Mouse (Mus musculus) heart, embryonic 14.5 days (tissue): ENCODE results near the gene Ccr6. TPM values are rescaled to one million over a fixed set of nuclear protein-coding genes. Genes with fewer than 3 reads are reported as not detected.
"Not testable (repeated sequence)": the region's sequence is repeated elsewhere in the genome, so short reads cannot be mapped to it uniquely, and the experiment has no call there.

Experiments used
- ATAC-seq: fragments of 200-750 bp; cut with Nextera tagmentation; 2 replicates; pipeline ENCODE4 v1.8.0; 2017; ENCODE audit warnings: low read depth, moderate TSS enrichment; ENCODE audit not compliant: insufficient number of reproducible peaks, insufficient read depth, low FRiP score
- H3K27ac ChIP-seq, 2 experiments: fragments of 200-500 bp in 1 of 2; fragments of 300-500 bp in 1 of 2; sonication (generic) in 1 of 2; replicated peaks in 1 of 2; 2 replicates each; pipeline ENCODE4 v1.5.1; 2012 to 2014; ENCODE audit warnings: low read depth in 2 of 2, low read length in 2 of 2, control low read depth in 1 of 2, mild to moderate bottlenecking in 1 of 2, mixed read lengths in 1 of 2; ENCODE audit not compliant: control insufficient read depth in 1 of 2, insufficient read depth in 1 of 2
- H3K27me3 ChIP-seq: fragments of 300-500 bp; sonication (generic); 2 replicates; pipeline ENCODE4 v1.6.1; 2014; ENCODE audit warnings: mild to moderate bottlenecking, low read length, control low read depth; ENCODE audit not compliant: control insufficient read depth, insufficient read depth
- H3K36me3 ChIP-seq: fragments of 300-500 bp; sonication (generic); 2 replicates; pipeline ENCODE4 v1.6.1; 2014; ENCODE audit warnings: mild to moderate bottlenecking, control low read depth, low read length, mixed read lengths; ENCODE audit not compliant: control insufficient read depth, insufficient read depth
- H3K4me1 ChIP-seq, 2 experiments: fragments of 200-500 bp in 1 of 2; fragments of 300-500 bp in 1 of 2; sonication (generic) in 1 of 2; 2 replicates each; pipeline ENCODE4 v1.6.1; 2012 to 2014; ENCODE audit warnings: low read length in 2 of 2, control low read depth in 1 of 2, mixed read lengths in 1 of 2; ENCODE audit not compliant: control insufficient read depth in 2 of 2, insufficient read depth in 2 of 2
- H3K4me2 ChIP-seq: fragments of 300-500 bp; sonication (generic); 2 replicates; pipeline ENCODE4 v1.6.1; 2014; ENCODE audit warnings: mild to moderate bottlenecking, low read length
- H3K4me3 ChIP-seq, 2 experiments: fragments of 200-500 bp in 1 of 2; fragments of 300-500 bp in 1 of 2; sonication (generic) in 1 of 2; 2 replicates each; pipeline ENCODE4 v1.5.1; 2012 to 2014; ENCODE audit warnings: low read length in 2 of 2, mild to moderate bottlenecking in 2 of 2, control low read depth in 1 of 2, low read depth in 1 of 2, moderate library complexity in 1 of 2; ENCODE audit not compliant: control insufficient read depth in 1 of 2, insufficient read depth in 1 of 2
- H3K9ac ChIP-seq: fragments of 300-500 bp; sonication (generic); 2 replicates; pipeline ENCODE4 v1.6.1; 2014; ENCODE audit warnings: mild to moderate bottlenecking, low read length
- H3K9me3 ChIP-seq: fragments of 300-500 bp; sonication (generic); 2 replicates; pipeline ENCODE4 v1.6.1; 2016; ENCODE audit warnings: low read length, control low read depth; ENCODE audit not compliant: control insufficient read depth
- WGBS: fragments of 180-500 bp; shearing (Covaris S2); extraction: QIAGEN DNeasy Blood & Tissue Kit; methylation state at CpG from one replicate; pipeline ENCODE4 v1.1.7; 2014; 5-methylcytosine and 5-hydroxymethylcytosine counted together
- polyA plus RNA-seq: library from polyadenylated mRNA; unstranded; fragments of >200 nt; fragmentation: Nextera tagmentation; extraction: Ambion mirVana; gene quantifications from 2 replicates; pipeline ENCODE4 v1.2.1, GENCODE M21; 2014

Ccr6 gene
- polyA plus RNA-seq, 1 experiment from 2014 or later: not detected

DNA sequence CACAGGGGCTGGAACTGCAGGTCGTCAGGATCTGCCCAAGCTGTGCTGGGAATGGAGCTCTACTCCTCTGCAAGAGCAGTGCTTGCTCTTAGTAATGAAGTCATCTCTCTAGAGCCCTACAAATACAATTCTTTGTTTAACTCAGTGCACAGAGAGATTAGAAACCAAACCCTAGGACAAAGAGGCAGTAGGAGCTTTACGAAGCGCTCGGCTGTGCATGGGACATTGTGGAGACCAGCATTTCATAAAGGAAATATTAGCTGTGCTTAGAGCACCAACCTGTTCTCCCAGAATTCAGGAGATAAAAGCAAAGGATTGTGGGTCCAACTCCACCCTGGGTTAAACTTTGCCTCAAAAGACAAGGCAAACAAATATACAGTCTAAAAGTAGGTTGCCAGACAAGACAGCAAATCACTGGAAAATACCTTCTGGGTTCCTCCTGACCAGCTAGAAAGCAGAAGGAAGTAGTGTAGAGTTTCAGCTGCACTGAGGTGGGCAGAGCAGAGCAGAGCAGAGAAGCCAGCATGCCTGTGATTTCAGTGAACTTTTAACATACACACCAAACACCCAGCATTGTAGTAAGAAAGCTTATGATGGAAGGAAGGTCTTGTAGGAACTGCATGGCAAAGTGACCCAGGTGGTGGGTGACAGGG is 10.4 kb downstream of the Ccr6 start:
- Histone ChIP-seq H3K4me3 (no peak overlapping the region), H3K4me1 (no peaks in the 10 kb centered on the region), H3K9me3 (no peaks in the 10 kb centered on the region), H3K9ac (no peak overlapping the region), H3K4me2 (no peak overlapping the region), H3K27ac (no peak overlapping the region), H3K36me3 (no peaks in the 10 kb centered on the region), H3K27me3 (0 out of 2 replicates have a peak, but pooled peaks cover 8% of the 10 kb centered on the region)
- WGBS: 65% methylated on average over 4 of the region's 4 CpGs
- ATAC-seq: no peak

DNA sequence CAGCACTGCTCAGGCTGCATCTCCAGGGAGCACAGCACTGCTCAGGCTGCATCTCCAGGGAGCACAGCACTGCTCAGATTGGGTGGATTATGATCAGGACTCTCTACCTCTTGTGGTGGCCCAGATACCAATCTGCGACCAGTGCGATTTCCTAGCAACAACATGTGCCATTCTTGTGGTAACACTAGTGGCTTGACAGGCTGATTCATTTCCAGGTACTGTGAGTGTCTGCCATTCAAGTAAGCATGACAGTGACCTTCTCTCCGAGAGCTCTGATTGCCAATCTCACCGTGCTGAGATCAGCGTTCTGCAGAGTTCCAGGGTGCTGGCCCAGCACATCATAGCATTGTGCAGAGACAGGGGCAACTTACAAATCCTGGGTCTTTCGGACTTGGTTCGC is 15.9 kb downstream of the Ccr6 start:
- WGBS: 87% methylated on average over 7 of the region's 7 CpGs
- Histone ChIP-seq H3K4me3 (no peak overlapping the region), H3K36me3 (no peaks in the 10 kb centered on the region), H3K27ac (no peak overlapping the region), H3K9me3 (no peaks in the 10 kb centered on the region), H3K4me1 (no peaks in the 10 kb centered on the region), H3K4me2 (no peak overlapping the region), H3K27me3 (0 out of 2 replicates have a peak, but pooled peaks cover 8% of the 10 kb centered on the region), H3K9ac (no peak overlapping the region)
- no peak for ATAC-seq

DNA sequence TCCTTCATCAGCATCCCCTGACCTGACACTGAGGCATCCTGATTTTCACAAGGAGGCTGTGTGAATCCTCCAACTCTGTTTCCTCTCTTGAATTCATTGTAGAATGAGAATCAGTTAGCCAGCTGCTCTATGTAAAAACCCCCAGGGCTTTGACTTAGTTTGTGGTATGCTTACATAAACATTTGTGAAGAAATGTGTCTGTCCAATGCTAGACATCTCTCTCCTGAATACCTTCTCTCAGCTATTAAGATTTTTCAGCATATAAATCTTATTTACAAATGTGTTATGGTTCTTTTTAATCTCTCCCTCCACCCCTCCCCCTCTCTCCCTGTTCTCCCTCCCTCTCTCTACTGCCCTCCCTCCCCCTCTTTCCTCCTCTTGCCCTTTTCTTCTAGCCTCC is 18.4 kb downstream of the Ccr6 start:
- no peaks in the 10 kb centered on the region for H3K4me1 ChIP-seq
- H3K4me2 ChIP-seq: no peak overlapping the region
- no peak overlapping the region for H3K4me3 ChIP-seq
- H3K27me3 ChIP-seq: 0 out of 2 replicates have a peak, but pooled peaks cover 5% of the 10 kb centered on the region
- H3K27ac ChIP-seq: no peak overlapping the region
- no peaks in the 10 kb centered on the region for H3K9me3 ChIP-seq
- H3K36me3 ChIP-seq: no peaks in the 10 kb centered on the region
- no peak for ATAC-seq
- no peak overlapping the region for H3K9ac ChIP-seq

DNA sequence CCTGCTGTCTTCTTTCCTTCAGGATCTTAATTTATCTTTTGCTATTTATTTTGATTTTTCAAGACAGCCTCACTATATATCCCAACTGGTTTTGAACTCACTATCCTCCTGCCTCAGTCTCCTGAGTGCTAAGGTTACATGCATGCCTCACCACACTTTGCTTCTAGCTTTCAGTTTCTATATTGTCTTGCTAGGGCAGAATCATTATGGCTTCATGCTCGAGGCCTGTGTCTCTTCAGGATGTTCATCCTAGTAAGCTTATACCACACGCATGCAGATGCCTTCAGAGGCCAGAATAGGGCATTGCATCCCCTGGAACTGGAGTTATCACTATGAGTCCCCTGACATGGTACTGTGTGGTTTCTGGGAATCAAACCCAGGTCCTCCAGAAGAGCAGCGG is 19.1 kb downstream of the Ccr6 start:
- H3K9ac ChIP-seq: no peak overlapping the region
- WGBS: 58% methylated on average over 3 of the region's 3 CpGs
- no peak for ATAC-seq
- H3K4me2 ChIP-seq: no peak overlapping the region
- no peak overlapping the region for H3K27ac ChIP-seq
- no peaks in the 10 kb centered on the region for H3K9me3 ChIP-seq
- 0 out of 2 replicates have a peak, but pooled peaks cover 4% of the 10 kb centered on the region for H3K27me3 ChIP-seq
- no peak overlapping the region for H3K4me3 ChIP-seq
- H3K4me1 ChIP-seq: no peaks in the 10 kb centered on the region
- H3K36me3 ChIP-seq: no peaks in the 10 kb centered on the region

DNA sequence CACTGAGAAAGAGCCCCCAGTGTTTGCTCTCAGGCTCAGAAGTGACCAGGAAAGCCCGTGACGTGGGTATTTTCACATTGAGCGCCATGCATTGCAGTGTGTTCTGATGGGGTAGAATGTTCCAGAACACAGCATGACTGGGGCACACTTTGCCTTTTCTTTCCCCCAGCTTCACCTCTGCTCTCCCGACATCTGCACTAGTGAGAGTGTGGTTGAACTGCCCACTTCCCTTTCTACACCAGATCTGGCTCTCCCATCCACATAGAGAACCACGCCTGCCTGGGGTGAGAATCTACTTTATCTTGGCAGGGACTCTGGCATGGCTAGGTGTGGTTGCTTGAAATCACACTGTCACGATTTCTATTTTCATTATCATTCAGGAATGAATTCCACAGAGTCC is 19.7 kb downstream of the Ccr6 start:
- Histone ChIP-seq H3K4me2 (no peak overlapping the region), H3K27ac (no peak overlapping the region), H3K9me3 (no peaks in the 10 kb centered on the region), H3K4me1 (no peaks in the 10 kb centered on the region), H3K9ac (no peak overlapping the region), H3K4me3 (no peak overlapping the region), H3K27me3 (0 out of 2 replicates have a peak, but pooled peaks cover 4% of the 10 kb centered on the region), H3K36me3 (no peaks in the 10 kb centered on the region)
- ATAC-seq: no peak
- 70% methylated on average over 6 of the region's 6 CpGs for WGBS

DNA sequence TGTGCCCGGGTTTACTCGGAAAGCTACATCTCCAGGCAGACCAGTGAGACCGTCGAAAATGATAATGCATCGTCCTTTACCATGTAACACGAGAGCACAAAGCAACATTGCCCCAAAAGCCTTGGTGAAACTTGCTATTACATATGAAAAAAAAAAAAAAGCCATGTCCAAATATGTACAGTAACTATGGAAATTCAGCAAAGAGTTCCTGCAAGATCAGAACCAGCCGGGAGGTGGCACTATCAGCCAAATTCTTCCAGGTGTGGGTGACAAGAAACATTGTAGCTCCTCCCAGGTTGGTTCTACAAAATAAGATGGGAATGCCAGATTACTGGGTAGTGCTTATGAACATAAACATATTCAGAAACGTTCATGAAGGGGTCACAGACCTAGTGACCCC is 21.1 kb downstream of the Ccr6 start:
- H3K9me3 ChIP-seq: no peaks in the 10 kb centered on the region
- H3K36me3 ChIP-seq: no peaks in the 10 kb centered on the region
- ATAC-seq: no peak
- no peak overlapping the region for H3K4me2 ChIP-seq
- WGBS: 66% methylated on average over 8 of the region's 8 CpGs
- no peak overlapping the region for H3K9ac ChIP-seq
- H3K4me3 ChIP-seq: no peak overlapping the region
- 0 out of 2 replicates have a peak, but pooled peaks cover 4% of the 10 kb centered on the region for H3K27me3 ChIP-seq
- no peaks in the 10 kb centered on the region for H3K4me1 ChIP-seq
- no peak overlapping the region for H3K27ac ChIP-seq

DNA sequence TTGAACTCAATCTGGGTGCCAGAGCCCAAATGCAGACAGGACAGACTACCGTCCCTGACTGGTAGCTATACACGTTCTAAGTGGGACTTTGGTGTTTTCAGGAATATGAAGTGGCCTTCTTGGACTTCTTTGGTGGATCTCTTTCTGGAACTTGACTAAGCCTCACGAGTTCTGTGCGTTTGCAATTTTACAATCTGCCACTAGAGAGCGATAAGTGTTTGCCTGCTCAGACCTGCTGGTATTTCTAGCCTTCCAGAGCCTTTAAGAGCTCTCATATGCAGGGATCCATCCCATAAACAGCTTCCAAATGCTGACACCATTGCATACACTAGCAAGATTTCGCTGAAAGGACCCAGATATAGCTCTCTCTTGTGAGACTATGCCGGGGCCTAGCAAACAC is 28.8 kb downstream of the Ccr6 start:
- not testable (repeated sequence) for H3K4me2 ChIP-seq, H3K36me3 ChIP-seq, H3K4me3 ChIP-seq, H3K9ac ChIP-seq, H3K27ac ChIP-seq, H3K4me1 ChIP-seq, H3K9me3 ChIP-seq, H3K27me3 ChIP-seq, ATAC-seq
- WGBS: 11% methylated on average over 7 of the region's 7 CpGs
